Mouse (Mus musculus) kidney, postnatal 10 days (tissue): ENCODE measurements around the gene St8sia2.
A peak's percentile ranks its signal among the peaks of the same experiment; 100 is the strongest.

Source experiments
- DNase-seq: peaks from one replicate; pipeline ENCODE4 v3.0.0; 2021; ENCODE audit warnings: mixed read lengths

Gene St8sia2

DNA sequence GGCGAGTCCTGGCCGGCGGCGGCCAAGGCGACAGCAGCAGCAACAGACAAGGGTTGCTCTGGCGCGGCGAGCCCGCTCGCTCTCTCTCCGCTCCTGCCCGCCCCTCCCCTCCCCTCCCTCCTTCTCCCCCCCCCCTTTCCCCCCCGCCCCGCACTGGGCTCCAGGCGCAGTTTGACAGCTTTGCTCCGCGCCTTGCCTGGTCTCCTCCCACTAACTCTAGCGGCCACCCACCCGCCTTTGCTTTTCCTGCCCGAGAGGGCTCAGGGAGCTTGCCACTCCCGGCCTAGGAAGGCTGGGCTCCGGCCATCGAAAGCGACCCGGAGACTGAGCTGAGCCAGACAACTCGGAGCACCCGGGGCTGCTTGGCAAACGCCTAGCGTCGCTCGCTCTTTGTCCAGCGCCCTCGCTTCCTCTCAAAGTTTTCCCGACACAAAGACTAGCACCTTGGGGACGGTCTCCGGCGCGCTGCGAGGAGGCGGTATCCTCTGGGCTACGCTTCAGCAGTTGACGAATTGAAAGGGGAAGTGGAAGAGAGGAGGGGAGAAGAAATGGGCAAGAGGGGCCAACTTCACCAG, at the start of gene St8sia2:
Gene St8sia2, minus strand, starts transcription at position 90 of the 575 bp plus-strand sequence.
- peak; percentile 81 for DNase-seq

DNA sequence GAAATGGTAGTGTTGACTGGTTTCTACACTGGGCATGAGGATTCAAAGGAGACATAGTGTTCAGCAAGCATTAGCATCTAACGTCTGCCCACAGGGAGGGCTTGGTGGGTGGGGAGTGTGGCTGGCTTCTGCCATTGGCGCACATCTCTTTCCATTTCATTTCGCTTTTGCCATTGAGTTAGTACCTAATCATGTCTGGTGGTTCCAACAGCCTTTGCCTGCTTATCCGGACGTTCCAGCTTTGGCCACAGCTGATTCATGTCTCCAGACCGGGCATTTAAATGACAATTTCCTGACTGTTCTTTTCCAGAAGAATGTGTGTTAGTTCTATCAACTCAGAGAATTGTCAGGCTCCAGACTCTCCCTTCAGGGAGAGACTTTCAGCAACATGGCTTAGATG, 47.6 kb upstream of the St8sia2 start:
- DNase-seq, result peak; percentile 31

DNA sequence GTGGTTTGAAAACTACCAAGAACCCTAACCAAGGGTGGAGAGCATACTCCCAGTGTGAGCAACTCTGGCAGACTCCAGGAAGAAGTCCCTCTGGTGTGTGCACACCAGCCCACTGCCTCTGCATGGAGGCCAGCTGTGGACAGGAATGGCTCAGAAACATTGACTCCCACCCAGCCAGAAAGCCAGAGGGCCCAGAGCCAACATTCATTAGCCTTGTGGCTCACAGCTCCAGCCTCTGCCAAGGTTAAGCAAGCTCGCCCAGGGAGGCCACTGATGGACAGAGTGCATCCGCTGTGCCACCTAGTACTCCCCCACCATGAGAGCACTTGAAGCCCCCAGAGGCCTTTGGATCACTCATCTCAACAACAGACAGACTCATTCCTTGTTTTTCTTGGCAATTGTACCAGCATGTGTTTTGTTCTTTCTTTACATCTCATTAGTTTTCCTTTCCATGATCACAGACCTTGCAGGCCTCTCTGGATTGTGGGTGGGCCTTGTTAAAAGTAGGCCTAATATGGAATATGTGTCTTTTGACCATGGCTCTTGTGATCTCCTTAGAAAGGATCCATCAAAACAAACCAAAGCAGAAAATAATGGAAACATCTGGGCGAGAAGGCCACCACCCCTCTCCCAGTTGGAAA, 46.9 kb upstream of the St8sia2 start:
- DNase-seq, result peak; percentile 61

DNA sequence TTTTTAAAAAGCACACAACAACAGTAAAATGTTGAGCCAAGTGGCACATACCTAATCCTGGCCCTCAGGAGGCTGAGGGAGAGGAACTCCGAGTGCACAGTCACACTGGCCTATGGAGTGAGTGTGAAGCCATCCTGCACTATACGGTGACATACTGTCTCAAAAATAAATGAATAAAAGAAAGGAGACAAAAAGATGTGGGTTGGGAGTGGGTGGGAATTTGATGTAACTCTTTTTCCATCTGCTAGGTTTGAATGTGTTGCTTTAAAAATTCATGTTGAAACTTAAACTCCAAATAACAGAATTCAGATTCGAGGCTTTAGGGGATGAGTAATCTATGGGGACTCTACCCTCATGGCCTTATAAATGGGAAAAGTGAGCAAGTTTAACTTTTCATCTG, 46.2 kb upstream of the St8sia2 start:
- no peak for DNase-seq

DNA sequence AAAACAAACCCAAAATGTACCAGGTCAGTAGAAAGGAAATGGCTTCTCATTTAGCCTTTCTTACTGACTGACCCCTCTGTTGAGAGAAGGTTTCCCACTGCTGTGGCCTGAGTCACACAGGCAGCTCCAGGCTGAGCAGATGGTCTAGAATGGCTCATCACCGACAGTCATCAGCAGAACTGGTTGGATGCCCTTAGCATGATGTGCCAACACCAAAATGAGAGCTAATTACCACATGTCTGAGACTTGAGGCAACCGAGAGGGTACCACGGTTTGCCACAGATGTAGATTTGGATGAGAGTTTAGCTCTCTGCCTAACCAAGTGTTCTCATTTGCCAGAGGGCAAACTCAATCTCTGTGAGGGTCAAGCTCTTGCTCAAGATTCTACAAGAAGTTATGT, 42.3 kb upstream of the St8sia2 start:
- no peak for DNase-seq

DNA sequence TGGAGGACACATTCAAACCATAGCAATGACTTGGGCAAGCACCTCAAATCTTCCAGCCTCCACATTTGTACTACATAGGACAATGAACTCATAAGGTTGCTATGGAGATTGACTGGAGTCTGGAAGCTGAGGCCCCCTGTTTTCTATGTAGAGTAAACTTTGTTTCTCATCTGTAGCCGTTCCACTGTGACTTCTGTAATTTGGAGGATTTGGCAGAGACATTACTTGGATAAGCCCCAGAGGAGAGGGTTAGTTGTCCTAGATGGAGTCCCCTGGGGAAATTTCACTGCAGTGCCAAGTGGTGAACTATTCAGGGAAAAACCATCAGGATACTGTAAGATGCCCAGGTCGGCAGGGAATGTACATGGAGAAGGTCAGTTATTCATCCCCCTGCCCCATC, 34.1 kb upstream of the St8sia2 start:
- DNase-seq, result no peak

DNA sequence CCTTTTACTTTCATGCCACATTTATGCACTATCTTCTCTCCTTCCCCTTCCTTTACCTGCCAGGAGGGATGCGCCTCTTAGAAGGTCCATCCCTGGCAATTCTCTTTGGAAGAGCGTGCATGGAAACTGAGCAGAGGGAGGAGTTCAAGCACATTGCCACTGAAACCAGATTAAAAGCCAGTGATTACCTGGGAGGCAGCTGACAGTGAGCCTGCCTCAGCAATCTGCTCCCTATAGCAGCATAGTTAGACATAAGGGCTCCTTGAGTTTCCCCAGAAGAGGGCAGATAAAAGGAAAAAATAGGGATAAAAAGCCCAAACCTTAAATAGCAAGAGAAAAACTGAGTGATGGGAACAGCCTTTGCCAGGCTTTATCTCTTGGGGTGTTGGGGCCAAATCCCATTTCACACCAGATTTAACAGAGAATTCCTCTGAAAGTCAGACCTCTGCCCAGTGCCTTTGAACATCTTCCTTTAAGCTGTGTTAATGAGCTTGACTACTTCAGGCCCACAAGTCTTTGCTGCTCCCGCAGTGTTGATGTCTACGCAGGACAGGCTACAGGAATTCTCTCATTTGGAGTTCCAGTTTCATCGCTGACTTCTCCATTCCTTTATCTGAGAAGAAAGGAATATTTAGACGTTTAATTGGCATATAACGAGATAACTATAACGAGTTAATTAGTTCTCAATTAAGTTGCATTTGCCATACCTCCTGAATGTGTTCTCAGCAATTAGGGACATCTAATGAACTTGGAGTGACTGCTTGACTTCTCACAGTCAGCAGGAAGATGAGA, 31.9 kb upstream of the St8sia2 start:
- no peak for DNase-seq

DNA sequence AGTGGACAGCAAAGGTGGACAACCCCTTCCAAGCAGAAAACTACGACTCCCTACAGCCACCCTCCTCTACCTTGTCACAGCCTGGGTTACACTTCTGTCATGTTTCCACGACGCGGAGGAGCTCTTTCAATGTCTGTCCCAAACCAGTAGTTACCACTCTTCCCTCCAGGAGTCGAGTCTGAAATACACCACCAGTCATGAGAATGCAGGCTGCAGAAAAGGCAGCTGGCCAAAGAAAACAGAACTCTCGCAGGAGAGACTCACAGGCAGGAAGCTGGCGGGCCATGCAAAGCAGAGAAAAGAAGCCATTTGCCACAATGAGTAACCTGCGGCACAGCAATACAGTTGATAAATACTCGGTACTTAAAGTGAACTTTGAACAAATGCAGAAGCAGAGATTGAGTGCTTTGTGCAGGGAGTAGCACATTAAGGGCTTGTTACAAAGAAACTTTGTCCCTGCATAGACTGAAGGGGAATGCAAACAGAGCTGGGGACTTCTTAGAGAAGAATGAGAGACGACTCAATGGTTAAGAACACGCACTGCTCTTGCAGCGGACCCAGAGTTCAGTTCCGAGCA, 30.2 kb upstream of the St8sia2 start:
- DNase-seq, result peak; percentile 76

DNA sequence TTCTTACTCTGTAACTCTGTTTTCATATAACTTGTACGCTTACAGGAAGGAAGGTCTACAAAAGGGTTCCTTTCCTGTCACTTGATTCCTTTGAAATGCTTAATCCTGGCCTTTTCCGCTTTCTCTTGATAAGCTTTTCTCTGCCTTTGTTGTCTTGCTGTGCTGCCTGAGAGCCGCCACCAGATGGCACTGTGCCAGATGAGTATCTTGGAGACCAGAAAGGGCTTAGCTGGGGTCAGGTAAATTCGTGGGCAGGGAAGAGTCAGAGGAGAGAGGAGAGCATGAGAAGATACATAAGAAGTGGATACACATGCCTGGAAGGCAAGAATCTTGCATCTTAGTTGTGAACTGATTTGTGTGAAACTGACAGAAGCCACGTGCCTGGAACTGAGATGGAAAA, 11.5 kb upstream of the St8sia2 start:
- peak; percentile 88 for DNase-seq

DNA sequence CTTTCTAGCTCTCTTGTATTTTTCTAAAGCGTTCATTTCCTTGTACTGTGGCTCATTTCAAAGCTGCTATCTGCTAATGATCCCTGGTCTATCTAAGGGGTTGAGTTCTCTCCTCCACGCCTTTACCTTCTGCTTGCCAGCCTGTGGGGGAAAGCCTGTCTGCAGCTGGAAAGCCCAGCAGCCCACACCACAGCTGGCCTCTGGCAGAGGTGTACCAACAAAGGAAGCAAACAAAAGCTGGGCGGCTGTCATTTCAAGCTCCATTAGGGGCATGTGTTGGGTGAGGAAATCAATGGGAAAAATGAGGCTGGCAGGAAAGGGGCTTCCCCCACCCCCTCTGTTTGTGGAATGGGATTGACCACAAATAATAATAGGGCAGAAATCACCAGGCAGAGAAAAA, 10.7 kb upstream of the St8sia2 start:
- DNase-seq, result no peak

DNA sequence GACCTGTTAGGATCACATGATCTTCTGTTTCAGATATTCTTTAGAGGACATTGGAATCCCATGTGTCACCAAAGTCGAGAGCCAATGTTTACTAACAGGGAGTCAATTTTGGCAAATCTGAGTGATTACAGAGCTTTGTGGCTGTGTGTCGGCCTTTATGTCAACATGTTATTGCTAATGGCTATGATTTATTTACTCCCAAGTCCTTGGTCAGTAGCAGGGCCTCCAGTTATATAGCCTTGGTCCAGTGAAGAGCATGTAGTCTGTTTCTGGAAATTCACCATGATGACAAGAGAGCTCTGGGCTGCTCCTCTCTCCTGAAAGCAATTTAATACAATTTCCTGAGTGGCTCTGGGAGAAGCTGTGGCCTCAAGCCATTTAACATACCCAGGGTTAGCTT, 9.1 kb upstream of the St8sia2 start:
- no peak for DNase-seq

DNA sequence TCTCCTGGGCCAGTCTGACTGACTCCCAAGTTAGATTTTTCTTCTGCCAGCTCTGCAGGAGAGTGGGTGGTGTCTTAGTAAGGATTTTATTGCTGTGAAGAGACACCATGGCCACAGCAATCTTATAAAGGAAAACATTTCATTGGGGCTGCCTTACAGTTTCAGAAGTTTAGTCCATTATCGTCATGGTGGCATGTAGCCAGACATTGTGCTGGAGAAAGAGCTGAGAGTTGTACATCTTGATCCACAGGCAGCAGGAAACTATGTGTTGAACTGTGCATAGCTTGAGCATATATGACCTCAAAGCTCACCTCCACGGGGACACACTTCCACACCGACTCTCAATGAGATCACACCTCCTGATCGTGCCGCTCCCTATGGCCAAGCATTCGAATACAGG, 8.3 kb upstream of the St8sia2 start:
- DNase-seq, result peak; percentile 37

DNA sequence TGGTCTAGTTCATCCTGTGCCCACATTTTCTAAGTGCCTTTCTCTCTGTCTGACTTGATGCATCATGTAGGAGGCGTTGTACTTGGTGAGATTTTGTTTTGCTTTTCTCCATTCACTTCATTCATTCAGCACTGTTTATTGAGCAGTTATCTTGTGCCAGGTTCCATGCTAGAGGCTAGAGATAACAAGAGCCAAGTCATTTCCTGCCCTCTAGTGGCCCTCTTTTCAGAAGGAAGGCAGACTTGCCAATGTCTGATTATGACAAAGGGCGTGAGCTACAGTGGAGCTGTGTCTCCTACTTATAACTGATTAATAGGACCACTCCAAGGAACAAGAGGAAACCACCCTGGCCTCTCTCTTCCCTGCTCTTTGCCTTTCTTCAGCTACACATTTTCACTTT, 3.1 kb upstream of the St8sia2 start:
- no peak for DNase-seq

DNA sequence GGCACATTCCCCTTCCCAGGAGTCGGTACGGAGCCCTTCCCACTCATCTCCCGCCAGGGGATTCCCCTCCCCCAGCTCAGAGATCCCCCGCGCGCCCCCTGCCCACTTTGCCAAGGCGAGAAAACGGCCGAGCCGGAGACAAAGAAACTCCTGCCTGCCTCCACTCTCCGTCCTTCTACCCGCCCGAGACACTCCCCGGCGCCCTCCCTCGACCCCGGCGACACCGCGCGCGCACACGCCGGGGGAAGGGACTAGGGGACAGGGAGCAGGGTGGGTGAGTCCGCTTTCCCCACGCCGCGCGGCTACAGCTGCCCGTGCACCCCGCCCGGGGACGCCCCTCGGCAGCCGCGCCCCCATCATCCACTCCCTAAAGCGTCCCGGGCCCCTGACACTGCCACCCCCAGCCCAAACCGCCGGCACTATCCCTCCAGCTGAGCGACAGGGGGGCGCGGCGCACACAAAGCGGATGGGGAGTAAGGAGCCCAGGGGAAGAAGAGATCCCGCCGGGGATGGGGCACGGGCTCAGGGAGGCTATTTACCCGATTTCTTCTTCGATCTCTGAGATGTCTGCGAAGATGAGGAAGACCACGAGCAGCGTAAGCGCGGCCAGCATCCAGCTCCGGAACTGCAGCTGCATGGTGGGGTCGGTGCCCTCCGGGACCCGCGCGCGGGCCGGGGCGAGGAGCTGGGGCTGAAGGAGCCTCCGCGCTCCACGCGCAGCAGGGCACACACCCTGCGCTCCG, 461 bp downstream of the St8sia2 start:
- DNase-seq, result peak; percentile 53

DNA sequence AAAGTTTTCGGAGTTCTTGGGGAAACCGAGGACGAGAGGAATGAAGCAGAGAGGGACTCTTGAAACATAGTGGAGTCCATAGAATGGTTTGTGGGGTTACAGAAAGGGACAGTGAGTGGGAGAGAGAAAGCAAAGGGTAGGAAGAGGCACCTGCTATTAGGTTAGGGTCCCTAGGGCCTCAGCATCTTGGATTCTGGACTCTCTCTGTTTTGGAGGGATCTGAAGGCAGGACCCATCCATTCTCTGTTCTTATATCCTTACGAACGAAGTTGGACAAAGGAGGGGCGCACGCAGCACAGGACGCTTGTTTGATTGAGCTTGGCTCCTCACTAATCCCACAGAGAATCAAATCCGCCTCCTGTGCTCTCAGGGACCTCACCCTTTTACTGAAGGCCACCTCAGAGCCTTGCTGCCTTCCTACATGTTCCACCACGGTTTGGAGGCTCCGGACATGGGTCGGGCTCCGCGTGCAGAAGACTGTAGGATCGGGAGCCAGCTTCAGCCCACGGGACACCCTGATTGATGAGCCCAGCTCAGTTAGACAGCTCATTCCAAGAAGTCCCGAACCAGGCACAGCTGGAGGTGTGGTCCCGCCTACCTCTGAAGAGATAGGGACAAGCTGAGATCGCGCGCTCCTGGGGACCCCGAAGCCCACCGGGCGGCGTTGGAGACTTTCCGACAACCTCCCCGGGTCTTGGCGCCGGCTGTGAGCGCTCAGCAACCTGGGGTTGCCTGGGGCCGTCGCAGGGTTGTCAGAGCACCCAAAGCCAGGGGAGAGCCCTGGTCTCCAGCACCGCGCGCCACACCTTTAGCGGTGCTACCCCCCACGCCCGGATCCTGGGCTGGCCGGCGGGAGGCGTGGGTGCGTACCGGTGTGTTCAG, 1.3 kb downstream of the St8sia2 start:
- DNase-seq, result peak; percentile 28

DNA sequence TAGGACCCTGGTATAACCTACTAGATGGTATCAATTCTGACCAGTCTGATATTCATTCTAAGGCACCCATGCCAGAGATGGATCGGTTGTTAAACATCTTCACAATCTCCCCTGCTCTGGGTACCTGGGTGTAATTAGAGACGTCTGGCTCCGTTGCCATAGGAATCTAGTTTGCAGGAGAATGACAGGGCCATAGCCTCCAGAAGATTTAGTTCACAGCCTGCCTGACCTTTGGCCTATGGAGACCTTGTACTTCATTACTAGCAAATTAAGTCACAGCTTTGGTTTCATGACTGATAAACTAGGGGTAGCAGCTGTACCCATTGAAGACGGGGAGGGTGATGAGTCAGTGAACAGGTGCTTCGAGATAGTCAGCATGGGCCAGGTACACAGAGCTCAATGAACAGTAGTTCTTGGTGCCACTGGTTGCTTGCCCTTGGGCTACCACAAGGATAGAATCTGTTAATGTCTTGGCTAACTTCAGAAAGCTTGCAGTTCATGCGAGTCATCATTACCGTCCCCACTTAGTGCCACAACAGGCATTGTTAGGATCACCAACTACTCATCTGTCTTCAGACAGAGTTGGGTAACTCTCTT, 4.4 kb downstream of the St8sia2 start:
- no peak for DNase-seq

DNA sequence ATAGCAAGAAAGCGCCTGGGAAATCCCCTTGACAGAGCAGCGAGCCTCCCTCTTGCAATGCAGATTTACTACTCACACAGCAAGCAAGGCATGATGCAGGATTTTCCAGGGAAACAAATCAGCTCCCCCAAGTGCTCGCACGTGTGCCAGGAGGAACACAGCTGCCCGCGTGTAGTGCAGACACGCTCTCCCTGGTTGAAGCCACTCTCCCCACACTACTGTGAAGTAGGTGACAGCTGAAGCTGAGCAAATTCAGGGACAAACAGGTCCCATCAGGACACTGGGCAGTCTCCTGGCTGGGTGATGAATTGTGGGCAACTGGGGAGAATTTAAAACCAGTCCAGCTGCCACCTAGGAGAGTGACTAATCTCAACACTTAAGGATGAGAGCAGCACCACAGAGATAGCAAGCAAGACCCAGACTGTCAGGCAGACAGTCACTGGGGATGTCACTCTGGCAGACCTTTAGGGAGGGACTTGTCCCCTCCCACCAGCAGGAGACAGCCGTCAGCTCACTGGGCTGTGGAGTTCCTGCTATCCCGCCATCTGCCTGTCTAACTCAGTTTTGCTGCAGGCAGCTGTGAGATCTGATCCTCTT, 6.6 kb downstream of the St8sia2 start:
- DNase-seq, result peak; percentile 48

DNA sequence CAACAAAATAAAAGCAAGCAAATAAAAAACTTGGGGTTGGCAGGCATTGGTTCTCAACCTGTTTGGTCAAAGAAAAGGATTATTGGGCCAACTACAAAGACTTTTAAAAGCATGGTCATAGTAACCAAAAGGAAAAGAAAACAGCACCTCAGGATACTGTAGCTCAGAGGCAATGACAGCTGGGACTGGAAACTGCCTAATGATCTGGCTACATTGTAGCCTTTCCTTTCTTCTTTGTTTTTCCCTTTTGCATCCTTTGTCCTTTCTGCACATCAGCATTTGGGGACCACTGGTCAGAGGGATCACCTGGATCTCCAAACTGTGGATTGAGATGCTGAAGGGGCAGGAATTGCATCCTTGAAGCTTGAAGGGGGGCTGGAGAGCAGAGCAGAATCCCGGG, 7.1 kb downstream of the St8sia2 start:
- DNase-seq, result no peak

DNA sequence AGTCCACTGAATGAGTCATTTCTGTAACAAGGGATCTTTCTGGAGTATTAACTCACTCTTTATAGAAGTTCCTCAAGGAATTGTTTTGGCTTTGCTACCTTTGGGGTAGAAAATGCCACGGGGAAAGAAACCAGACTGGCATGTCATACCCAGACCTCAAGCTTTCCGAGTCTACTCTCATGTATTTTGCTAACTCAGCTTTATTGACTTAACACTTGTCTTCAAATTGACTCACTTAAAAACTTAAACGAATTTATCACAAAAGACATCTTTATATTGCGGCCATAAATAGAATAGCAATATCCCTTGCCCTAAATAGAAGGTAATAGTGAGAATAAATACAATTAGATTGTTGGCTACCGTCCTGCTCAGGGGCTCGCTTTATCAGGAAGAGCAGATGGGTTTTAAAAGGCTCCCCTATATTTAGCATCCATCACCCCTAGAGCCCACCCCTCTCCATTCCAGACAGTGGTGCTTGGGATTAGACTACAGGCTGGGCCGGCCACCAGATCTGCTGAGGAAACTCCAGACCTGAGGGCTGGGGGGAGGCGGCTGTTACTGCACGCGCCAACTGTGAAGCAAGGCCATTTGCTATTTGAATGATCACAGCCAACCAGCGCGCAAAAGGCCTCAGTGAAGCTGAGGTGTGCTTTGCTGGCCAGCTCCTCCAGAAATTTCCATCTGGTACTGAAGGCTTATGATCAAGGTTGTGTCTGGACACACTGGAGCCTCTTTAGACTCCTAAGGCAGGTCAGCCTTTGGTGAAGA, 12.6 kb downstream of the St8sia2 start:
- DNase-seq, result no peak

DNA sequence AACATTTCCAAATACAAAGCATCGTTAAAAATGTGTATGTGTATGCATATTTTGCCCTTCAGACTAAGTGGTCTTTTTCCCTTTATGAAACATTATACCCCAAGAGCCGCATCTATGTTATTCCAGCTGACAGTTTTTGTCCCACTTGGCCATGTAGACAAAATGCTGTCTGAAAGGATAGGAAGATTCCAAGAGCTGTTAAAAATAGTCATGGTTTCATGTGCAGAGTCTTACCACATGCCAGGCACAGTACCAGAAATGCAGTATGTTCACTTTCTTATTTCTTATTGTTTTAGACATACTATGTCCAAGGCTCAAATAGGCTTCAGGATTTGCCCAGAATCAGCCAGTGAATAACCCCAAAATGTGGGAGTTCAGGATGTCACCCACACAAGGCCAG, 24.1 kb downstream of the St8sia2 start:
- DNase-seq, result no peak
